Mouse (Mus musculus): ENCODE data around the gene Zfp566. TPM values are rescaled to one million over a fixed set of nuclear protein-coding genes. Genes with fewer than 3 reads are reported as not detected.

Zfp566 gene
- polyA plus RNA-seq, 1 experiment from 2014 or later, result 5.3 TPM

DNA sequence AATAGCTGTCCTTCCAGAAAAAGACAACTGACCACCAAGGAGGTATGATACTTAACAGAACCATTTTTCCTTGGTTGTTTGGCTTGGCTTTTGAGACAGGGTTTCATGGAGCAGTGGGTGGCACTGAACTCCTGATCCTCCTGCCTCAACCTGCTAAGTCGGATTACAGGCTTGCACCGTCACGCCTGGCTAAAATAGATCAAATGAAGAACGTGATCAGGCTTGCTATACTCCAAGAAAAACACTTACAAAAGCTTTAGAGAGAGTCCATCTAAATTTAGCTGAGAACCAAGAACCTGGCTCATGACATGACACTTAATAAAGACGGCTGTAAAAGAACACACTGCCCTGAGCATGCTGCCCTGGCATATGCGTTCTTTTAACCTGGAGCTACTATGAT, 30.0 kb downstream of the Zfp566 start:
- DNase-seq (ENCODE audit: low read depth, low spot score), result no peak
- ChIA-PET POLR2A (no interaction called here), CTCF (no interaction called here)
- ATAC-seq, result no peak
- no peaks in the 10 kb centered on the region for H3K27me3 ChIP-seq
- in situ Hi-C loops (cut with MboI; ENCODE audit: low pct_unique_long_range_greater_than_20kb), result no loop called here
- no peak for TF ChIP-seq CTCF (IDR thresholded peaks at IDR 0.05)

DNA sequence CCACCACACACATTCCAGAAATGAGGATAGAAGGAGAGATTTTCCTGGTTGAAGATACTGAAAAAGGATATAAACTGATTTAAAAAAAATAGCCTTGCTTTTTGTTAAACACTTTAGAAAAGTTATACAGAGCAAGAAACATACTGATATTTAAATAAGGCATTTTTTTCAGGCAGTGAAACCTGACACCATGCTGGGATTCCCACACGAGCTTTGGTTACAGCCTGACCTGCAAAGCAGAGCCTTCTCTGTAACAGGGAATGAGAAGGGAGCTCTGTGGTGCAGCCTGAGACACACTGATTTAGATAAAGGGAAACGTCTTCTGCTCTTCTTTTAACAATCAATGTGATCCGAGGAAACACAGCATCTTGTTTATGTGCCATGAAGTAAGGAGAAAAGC, 36.7 kb downstream of the Zfp566 start:
- TF ChIP-seq CTCF (IDR thresholded peaks at IDR 0.05), result no peak
- POLR2A ChIA-PET, result no interaction called here
- ATAC-seq (no peak), DNase-seq (ENCODE audit: low read depth, low spot score) (no peak)
- in situ Hi-C loops (cut with MboI; ENCODE audit: low pct_unique_long_range_greater_than_20kb), result no loop called here
- CTCF ChIA-PET, result interaction anchor here (0.8 to 1.5 kb wide), 3 partner anchors 8 to 23 kb away, joined by 3 read pairs; no protein-coding TSS in a partner anchor
- H3K27me3 ChIP-seq, result no peaks in the 10 kb centered on the region

DNA sequence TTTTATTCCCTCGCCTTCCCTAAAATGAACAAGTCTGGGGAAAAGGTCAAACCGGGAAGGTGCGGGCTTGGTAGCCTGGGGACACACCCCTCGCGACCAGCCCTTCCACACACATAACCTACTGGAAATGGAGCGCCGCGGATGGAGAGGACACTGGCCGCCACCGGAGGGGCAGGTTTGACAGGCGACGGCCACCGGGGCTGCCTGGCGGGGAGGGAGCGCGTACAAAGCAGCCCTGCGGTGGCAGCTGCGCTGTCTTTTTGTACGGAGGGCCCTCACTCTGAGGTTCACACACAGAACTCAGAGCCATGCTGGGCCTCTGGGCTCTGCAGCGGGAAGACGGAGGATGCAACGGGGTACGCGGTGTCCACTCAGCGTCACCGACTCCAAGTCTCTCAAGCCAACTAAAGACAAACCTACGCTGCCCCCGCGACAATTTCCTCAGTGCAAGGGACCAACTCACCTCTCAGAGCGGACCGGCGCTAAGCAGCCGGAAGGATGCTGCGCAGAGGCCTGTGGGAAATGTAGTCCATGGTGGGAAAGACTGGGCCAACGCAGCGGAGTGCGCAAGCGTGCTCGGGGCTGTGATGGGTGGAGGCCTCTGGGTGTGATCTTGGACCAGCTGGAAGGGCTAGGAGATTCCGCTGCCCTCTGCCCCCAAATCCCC, 39.3 kb downstream of the Zfp566 start, which contains the start of gene Zfp14:
TSS of gene Zfp14 (minus strand) at position 499 of the 667 bp plus-strand sequence.
- ATAC-seq (peak; percentile 87), DNase-seq (ENCODE audit: low read depth, low spot score) (peak; percentile 25)
- no peaks in the 10 kb centered on the region for H3K27me3 ChIP-seq
- in situ Hi-C loops (cut with MboI; ENCODE audit: low pct_unique_long_range_greater_than_20kb), result no loop called here
- POLR2A ChIA-PET, result no interaction called here
- TF ChIP-seq CTCF (IDR thresholded peaks at IDR 0.05), result no peak
- CTCF ChIA-PET, result no interaction called here

DNA sequence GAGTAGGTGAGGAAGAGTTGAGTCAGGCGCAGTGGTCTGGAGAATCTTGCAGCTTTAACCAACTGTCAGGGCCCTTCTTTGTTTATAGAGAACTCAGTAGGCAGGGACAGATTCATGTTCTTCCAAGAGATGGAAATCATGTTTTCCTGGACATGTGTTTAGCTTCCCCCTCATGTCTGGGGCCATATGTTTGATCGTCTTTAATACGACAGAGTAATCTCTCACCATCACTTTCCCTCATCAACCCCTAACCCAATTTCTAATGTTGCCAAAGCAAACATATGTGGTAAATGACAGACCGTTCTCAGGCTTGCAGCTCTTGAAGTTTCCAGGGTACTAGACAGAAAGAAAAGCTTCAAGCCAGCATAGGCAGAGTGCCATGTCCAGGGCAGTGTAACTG, 42.2 kb downstream of the Zfp566 start:
- in situ Hi-C loops (cut with MboI; ENCODE audit: low pct_unique_long_range_greater_than_20kb), result no loop called here
- ChIA-PET POLR2A (no interaction called here), CTCF (interaction anchor here (1.3 to 1.7 kb wide), 3 partner anchors 16 to 24 kb away, joined by 3 to 4 read pairs (median 4); no protein-coding TSS in a partner anchor)
- no peak for DNase-seq (ENCODE audit: low read depth, low spot score)
- no peak for ATAC-seq
- TF ChIP-seq CTCF (IDR thresholded peaks at IDR 0.05), result no peak
- H3K27me3 ChIP-seq, result no peaks in the 10 kb centered on the region

DNA sequence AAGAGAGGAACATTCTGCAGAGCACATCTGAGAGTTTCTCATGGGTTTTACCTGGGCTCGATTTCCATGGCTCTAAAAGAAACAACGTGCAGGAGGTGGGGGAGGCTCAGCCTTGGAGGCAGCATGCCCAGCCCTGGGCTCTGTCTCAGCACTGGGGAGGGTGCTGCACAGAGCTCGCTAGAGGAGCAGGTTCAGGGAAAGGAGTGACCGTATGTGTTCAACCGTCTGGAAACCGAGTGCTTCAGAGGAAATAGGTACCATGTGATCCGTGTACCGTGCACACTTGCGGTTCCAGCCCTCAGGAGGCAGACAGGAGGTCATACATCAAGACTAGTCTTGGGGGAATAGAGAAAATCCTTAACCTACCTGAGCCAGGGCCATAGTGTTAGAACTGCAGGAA, 46.0 kb downstream of the Zfp566 start:
- in situ Hi-C loops (cut with MboI; ENCODE audit: low pct_unique_long_range_greater_than_20kb), result no loop called here
- TF ChIP-seq CTCF (IDR thresholded peaks at IDR 0.05), result no peak
- DNase-seq (ENCODE audit: low read depth, low spot score) (no peak), ATAC-seq (no peak)
- ChIA-PET CTCF (interaction anchor here (1.4 kb wide), 1 partner anchor 11 kb away, joined by 4 read pairs; no protein-coding TSS in a partner anchor), POLR2A (no interaction called here)
- no peaks in the 10 kb centered on the region for H3K27me3 ChIP-seq

GRCm38 (mm10) chr7:30034331-30034730, 56.0 kb downstream of the Zfp566 start:
- no peaks in the 10 kb centered on the region for H3K27me3 ChIP-seq
- ATAC-seq (no peak), DNase-seq (ENCODE audit: low read depth, low spot score) (no peak)
- POLR2A ChIA-PET, result no interaction called here
- in situ Hi-C loops (cut with MboI; ENCODE audit: low pct_unique_long_range_greater_than_20kb), result no loop called here
- TF ChIP-seq CTCF (IDR thresholded peaks at IDR 0.05), result no peak
- CTCF ChIA-PET, result interaction anchor here (1.7 to 2.4 kb wide), 2 partner anchors 11 to 21 kb away, joined by 4 to 7 read pairs; no protein-coding TSS in a partner anchor

GRCm38 (mm10) chr7:30031379-30031778, 58.9 kb downstream of the Zfp566 start:
- in situ Hi-C loops (cut with MboI; ENCODE audit: low pct_unique_long_range_greater_than_20kb), result no loop called here

GRCm38 (mm10) chr7:30030677-30031076, 59.6 kb downstream of the Zfp566 start:
- DNase-seq (ENCODE audit: low read depth, low spot score) (no peak), ATAC-seq (no peak)
- ChIA-PET POLR2A (interaction anchor here (0.7 kb wide), 1 partner anchor 36 kb away, joined by 3 read pairs; no protein-coding TSS in a partner anchor), CTCF (interaction anchor here (0.9 to 1.3 kb wide), 3 partner anchors 18 to 64 kb away, joined by 3 read pairs; partner anchors contain the start of gene Zfp260)
- H3K27me3 ChIP-seq, result no peaks in the 10 kb centered on the region
- TF ChIP-seq CTCF (IDR thresholded peaks at IDR 0.05), result no peak
- in situ Hi-C loops (cut with MboI; ENCODE audit: low pct_unique_long_range_greater_than_20kb), result no loop called here

More at GRCm38 (mm10) chr7:30031379-30031778, 58.9 kb downstream of the Zfp566 start:
- CTCF ChIA-PET, result interaction anchor here (0.9 to 1.6 kb wide), 3 partner anchors 17 to 63 kb away, joined by 3 read pairs; partner anchors contain the start of gene Zfp260
- ATAC-seq (no peak), DNase-seq (ENCODE audit: low read depth, low spot score) (no peak)
- no peak for TF ChIP-seq CTCF (IDR thresholded peaks at IDR 0.05)
- POLR2A ChIA-PET, result no interaction called here
- no peaks in the 10 kb centered on the region for H3K27me3 ChIP-seq

DNA sequence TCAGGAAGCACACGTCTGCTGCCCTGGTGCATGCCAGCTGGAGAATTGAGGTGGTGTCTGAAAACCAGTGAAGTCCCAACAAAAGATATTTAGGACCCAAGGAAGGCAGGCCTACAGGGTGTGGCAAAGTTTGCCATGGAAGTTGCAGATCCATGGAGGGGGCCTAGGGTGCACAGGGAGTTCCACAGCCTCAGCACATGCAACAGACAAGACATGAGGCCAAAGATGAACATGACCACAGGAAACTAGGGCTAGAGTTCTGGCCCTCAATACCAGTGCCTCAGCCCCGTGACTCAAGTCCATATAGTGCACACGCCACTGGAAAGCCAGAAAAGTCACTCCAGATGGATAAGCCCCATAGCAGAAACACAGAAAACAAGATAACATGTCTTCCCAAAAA, 61.8 kb downstream of the Zfp566 start:
- CTCF ChIA-PET, result no interaction called here
- POLR2A ChIA-PET, result no interaction called here
- ATAC-seq, result no peak
- H3K27me3 ChIP-seq, result no peaks in the 10 kb centered on the region
- no peak for DNase-seq (ENCODE audit: low read depth, low spot score)
- TF ChIP-seq CTCF (IDR thresholded peaks at IDR 0.05), result no peak
- in situ Hi-C loops (cut with MboI; ENCODE audit: low pct_unique_long_range_greater_than_20kb), result no loop called here

Other genes starting within 250 kb of the Zfp566 start
- 6.1 TPM for gene Zfp940, start 236.9 kb downstream of the Zfp566 start, polyA plus RNA-seq (2021)
- 5.3 TPM for gene Zfp420, start 230.5 kb downstream of the Zfp566 start, polyA plus RNA-seq (2021)
- 11.3 TPM for gene Zfp27, start 184.0 kb downstream of the Zfp566 start, polyA plus RNA-seq (2021)
- gene Zfp383, start 182.3 kb downstream of the Zfp566 start, polyA plus RNA-seq (2021), result 9.3 TPM
- 12.1 TPM for gene Zfp74, start 136.4 kb downstream of the Zfp566 start, polyA plus RNA-seq (2021)
- 12.0 TPM for gene Zfp568, start 106.6 kb downstream of the Zfp566 start, polyA plus RNA-seq (2021)
- gene Zfp14, start 39.1 kb downstream of the Zfp566 start, polyA plus RNA-seq (2021), result 3.4 TPM
- gene Zfp82, start 17.6 kb downstream of the Zfp566 start, polyA plus RNA-seq (2021), result 13.7 TPM
- gene Gm26920, start 117 bp downstream of the Zfp566 start, polyA plus RNA-seq (2021), result 1.1 TPM
- gene Zfp260, start 4.2 kb upstream of the Zfp566 start, polyA plus RNA-seq (2021), result 55.7 TPM
- 8.7 TPM for gene Zfp382, start 31.4 kb upstream of the Zfp566 start, polyA plus RNA-seq (2021)
- 56.4 TPM for gene Zfp146, start 79.2 kb upstream of the Zfp566 start, polyA plus RNA-seq (2021)
- 0.89 TPM for gene Cox7a1, start 93.6 kb upstream of the Zfp566 start, polyA plus RNA-seq (2021)
- gene Capns1, start 108.3 kb upstream of the Zfp566 start, polyA plus RNA-seq (2021), result 456 TPM
- gene Polr2i, start 141.4 kb upstream of the Zfp566 start, polyA plus RNA-seq (2021), result 79.3 TPM
- gene Tbcb, start 141.7 kb upstream of the Zfp566 start, polyA plus RNA-seq (2021), result 87.4 TPM
- gene Ovol3, start 145.2 kb upstream of the Zfp566 start, polyA plus RNA-seq (2021), result not detected
- 0.14 TPM for gene Thap8, start 189.6 kb upstream of the Zfp566 start, polyA plus RNA-seq (2021)
- gene Wdr62, start 189.9 kb upstream of the Zfp566 start, polyA plus RNA-seq (2021), result 9.7 TPM
- gene Clip3, start 201.2 kb upstream of the Zfp566 start, polyA plus RNA-seq (2021), result 78.3 TPM
- 35.2 TPM for gene Alkbh6, start 218.2 kb upstream of the Zfp566 start, polyA plus RNA-seq (2021)
- gene Syne4, start 224.3 kb upstream of the Zfp566 start, polyA plus RNA-seq (2021), result 2.6 TPM
- 3.3 TPM for gene E130208F15Rik, start 231.2 kb upstream of the Zfp566 start, polyA plus RNA-seq (2021)
- 6.4 TPM for gene Sdhaf1, start 233.4 kb upstream of the Zfp566 start, polyA plus RNA-seq (2021)